Mouse (Mus musculus) heart, postnatal 0 days (tissue): ENCODE results near the gene Ube2q1. TPM values are rescaled to one million over a fixed set of nuclear protein-coding genes. Genes with fewer than 3 reads are reported as not detected.

Source experiments
- ATAC-seq: fragments of 200-750 bp; cut with Nextera tagmentation; 2 replicates; pipeline ENCODE4 v1.8.0; 2017; ENCODE audit warnings: low read depth, moderate number of reproducible peaks, moderate library complexity; ENCODE audit not compliant: insufficient read depth
- DNase-seq: peaks from one replicate; pipeline ENCODE4 v3.0.0-alpha.2; 2016; ENCODE audit warnings: low spot score
- H3K27ac ChIP-seq: fragments of 300-500 bp; sonication (generic); 2 replicates; pipeline ENCODE4 v1.5.1; 2014; ENCODE audit warnings: low read depth, mild to moderate bottlenecking
- H3K27me3 ChIP-seq: fragments of 300-500 bp; sonication (generic); 2 replicates; pipeline ENCODE4 v1.6.1; 2014; ENCODE audit warnings: low read length, mixed read lengths; ENCODE audit not compliant: control insufficient read depth, insufficient read depth
- H3K36me3 ChIP-seq: fragments of 300-500 bp; sonication (generic); replicated peaks from 2 replicates; pipeline ENCODE4 v1.6.1; 2014; ENCODE audit warnings: low read length, mixed read lengths; ENCODE audit not compliant: control insufficient read depth, insufficient read depth
- H3K4me1 ChIP-seq: fragments of 300-500 bp; sonication (generic); 2 replicates; pipeline ENCODE4 v1.6.1; 2014; ENCODE audit warnings: antibody characterized with exemption; ENCODE audit not compliant: control insufficient read depth, insufficient read depth
- H3K4me2 ChIP-seq: fragments of 300-500 bp; sonication (generic); 2 replicates; pipeline ENCODE4 v1.6.1; 2014; ENCODE audit warnings: low read depth, mild to moderate bottlenecking, low read length, moderate library complexity
- H3K4me3 ChIP-seq: fragments of 300-500 bp; sonication (generic); 2 replicates; pipeline ENCODE4 v1.5.1; 2014; ENCODE audit warnings: low read depth, low read length
- H3K9ac ChIP-seq: fragments of 300-500 bp; sonication (generic); replicated peaks from 2 replicates; pipeline ENCODE4 v1.6.1; 2014; ENCODE audit warnings: low read depth, low read length, mixed read lengths
- H3K9me3 ChIP-seq: fragments of 300-500 bp; sonication (generic); replicated peaks from 2 replicates; pipeline ENCODE4 v1.6.1; 2016; ENCODE audit warnings: low read length; ENCODE audit not compliant: control insufficient read depth
- CTCF ChIP-seq: IDR thresholded peaks from 2 replicates; pipeline ENCODE4 v1.5.1; 2016; ENCODE audit warnings: antibody characterized with exemption, control low read depth, low read depth
- EP300 ChIP-seq: IDR thresholded peaks from 2 replicates; pipeline ENCODE4 v1.6.1; 2016; ENCODE audit warnings: antibody characterized with exemption, low read depth
- WGBS: fragments of 180-500 bp; shearing (Covaris S2); extraction: QIAGEN DNeasy Blood & Tissue Kit; methylation state at CpG from one replicate; pipeline ENCODE4 v1.1.7; 2014; 5-methylcytosine and 5-hydroxymethylcytosine counted together
- polyA plus RNA-seq: library from polyadenylated mRNA; unstranded; fragments of >200 nt; fragmentation: Nextera tagmentation; extraction: Ambion mirVana; gene quantifications from 2 replicates; pipeline ENCODE4 v1.2.1, GENCODE M21; 2015
- total RNA-seq: library from RNA; depleted of rRNA; stranded (reverse); fragments of >200 nt; gene quantifications from 2 replicates; pipeline ENCODE4 v1.2.3, GENCODE M21; 2014; ENCODE audit warnings: low replicate concordance

Ube2q1 gene
- total and polyA plus RNA-seq, 2 experiments from 2014 or later = 5.5 to 80.1 TPM

DNA sequence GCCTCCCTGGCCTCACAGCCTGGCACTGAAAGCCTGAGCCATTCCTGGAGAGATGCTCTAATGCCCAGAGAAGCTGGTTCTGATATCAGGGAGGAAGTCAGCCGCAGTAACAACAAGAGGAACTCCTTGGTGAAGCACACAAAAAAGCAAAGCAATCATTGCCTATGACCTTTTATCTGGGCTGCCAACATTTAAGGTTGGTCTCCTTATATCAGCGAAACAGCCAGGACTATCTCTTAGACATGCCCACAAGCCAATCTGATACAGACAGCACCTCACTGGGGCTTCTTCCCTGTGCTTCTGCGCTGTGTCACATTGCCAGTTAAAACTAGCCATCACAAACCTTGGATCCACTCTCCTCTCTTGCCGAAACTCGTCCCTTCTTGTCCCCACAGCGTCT lies 34.9 kb upstream of the Ube2q1 start:
- Histone ChIP-seq H3K4me3 (no peak overlapping the region), H3K4me2 (no peak overlapping the region), H3K9me3 (no peaks in the 10 kb centered on the region), H3K27ac (no peak overlapping the region), H3K36me3 (peaks cover 76% of the 10 kb centered on the region), H3K27me3 (no peaks in the 10 kb centered on the region), H3K4me1 (no peaks in the 10 kb centered on the region), H3K9ac (no peak overlapping the region)
- 93% methylated on average over 6 of the region's 6 CpGs for WGBS
- ATAC-seq (no peak), DNase-seq (no peak)
- no peak for TF ChIP-seq CTCF
- no peak for TF ChIP-seq EP300

GRCm38 (mm10) chr3:89752307-89752706 lies 21.1 kb upstream of the Ube2q1 start:
- no peak overlapping the region for H3K4me3 ChIP-seq
- 33% methylated on average over 1 of the region's 1 CpGs for WGBS
- no peak overlapping the region for H3K4me2 ChIP-seq
- DNase-seq = no peak
- ATAC-seq = no peak
- no peaks in the 10 kb centered on the region for H3K9me3 ChIP-seq
- no peaks in the 10 kb centered on the region for H3K4me1 ChIP-seq
- no peak overlapping the region for H3K27ac ChIP-seq
- no peak for TF ChIP-seq CTCF
- TF ChIP-seq EP300 = no peak
- H3K9ac ChIP-seq = no peak overlapping the region
- no peaks in the 10 kb centered on the region for H3K27me3 ChIP-seq
- H3K36me3 ChIP-seq = peaks cover 41% of the 10 kb centered on the region

GRCm38 (mm10) chr3:89755283-89755682 lies 18.1 kb upstream of the Ube2q1 start:
- H3K9me3 ChIP-seq = no peaks in the 10 kb centered on the region
- no peak overlapping the region for H3K9ac ChIP-seq
- TF ChIP-seq CTCF = no peak
- no peaks in the 10 kb centered on the region for H3K27me3 ChIP-seq
- no peaks in the 10 kb centered on the region for H3K4me1 ChIP-seq
- no peak for ATAC-seq
- H3K4me3 ChIP-seq = no peak overlapping the region
- no peak overlapping the region for H3K27ac ChIP-seq
- WGBS = 67% methylated on average over 6 of the region's 6 CpGs
- H3K36me3 ChIP-seq = peaks cover 16% of the 10 kb centered on the region
- DNase-seq = no peak
- H3K4me2 ChIP-seq = no peak overlapping the region

GRCm38 (mm10) chr3:89757851-89758250 lies 15.6 kb upstream of the Ube2q1 start:
- Histone ChIP-seq H3K27me3 (0 out of 2 replicates have a peak, but pooled peaks cover 4% of the 10 kb centered on the region), H3K9me3 (no peaks in the 10 kb centered on the region), H3K4me3 (no peak overlapping the region), H3K9ac (no peak overlapping the region), H3K27ac (no peak overlapping the region), H3K36me3 (no peaks in the 10 kb centered on the region), H3K4me1 (no peaks in the 10 kb centered on the region), H3K4me2 (no peak overlapping the region)
- DNase-seq (no peak), ATAC-seq (no peak)
- TF ChIP-seq EP300 (no peak), CTCF (no peak)
- WGBS = 44% methylated on average over 2 of the region's 2 CpGs

- TF ChIP-seq CTCF (no peak), EP300 (no peak)
- Histone ChIP-seq H3K4me2 (no peak overlapping the region), H3K9me3 (no peaks in the 10 kb centered on the region), H3K27ac (no peak overlapping the region), H3K36me3 (no peaks in the 10 kb centered on the region), H3K4me1 (no peaks in the 10 kb centered on the region), H3K27me3 (peaks cover 20% of the 10 kb centered on the region), H3K9ac (no peak overlapping the region), H3K4me3 (no peak overlapping the region)
- WGBS = 45% methylated on average over 3 of the region's 3 CpGs
- ATAC-seq = no peak
- DNase-seq = no peak
Observed at GRCm38 (mm10) chr3:89759786-89760185, 13.6 kb upstream of the Ube2q1 start.

GRCm38 (mm10) chr3:89764119-89764724 lies 9.2 kb upstream of the Ube2q1 start, which contains the start of gene Chrnb2:
Chrnb2 (minus strand) TSS chr3:89764632.
- Histone ChIP-seq H3K4me3 (no peak within 1 kb of the TSS), H3K4me2 (no peak within 1 kb of the TSS), H3K27ac (no peak within 1 kb of the TSS), H3K27me3 (peaks cover 27% of the 10 kb centered on the region), H3K4me1 (no peaks in the 10 kb centered on the region), H3K36me3 (no peaks in the 10 kb centered on the region), H3K9ac (no peak within 1 kb of the TSS), H3K9me3 (no peaks in the 10 kb centered on the region)
- ATAC-seq = peak; percentile 91
- TF ChIP-seq CTCF (no peak), EP300 (no peak)
- DNase-seq = peak; percentile 47
- 1% methylated on average over 36 of the region's 36 CpGs for WGBS
